Mouse (Mus musculus) stomach, postnatal 0 days (tissue): Measurements from ENCODE around the gene Polr3gl. TPM values are rescaled to one million over a fixed set of nuclear protein-coding genes. Genes with fewer than 3 reads are reported as not detected.
A peak's percentile ranks its signal among the peaks of the same experiment; 100 is the strongest.

Source experiments
- ATAC-seq: fragments of 200-750 bp; cut with Nextera tagmentation; 2 replicates; pipeline ENCODE4 v1.8.0; 2017; ENCODE audit not compliant: low FRiP score, low TSS enrichment
- DNase-seq: peaks from one replicate; pipeline ENCODE4 v3.0.0-alpha.2; 2016; ENCODE audit warnings: low spot score
- H3K27ac ChIP-seq: fragments of 300-500 bp; sonication (generic); replicated peaks from 2 replicates; pipeline ENCODE4 v1.5.1; 2014; ENCODE audit warnings: mild to moderate bottlenecking, control low read depth
- H3K27me3 ChIP-seq: fragments of 300-500 bp; sonication (generic); 2 replicates; pipeline ENCODE4 v1.6.1; 2014; ENCODE audit warnings: low read length; ENCODE audit not compliant: control insufficient read depth, insufficient read depth
- H3K36me3 ChIP-seq: fragments of 300-500 bp; sonication (generic); 2 replicates; pipeline ENCODE4 v1.6.1; 2014; ENCODE audit warnings: low read length, mixed read lengths; ENCODE audit not compliant: control insufficient read depth, insufficient read depth
- H3K4me1 ChIP-seq: fragments of 300-500 bp; sonication (generic); replicated peaks from 2 replicates; pipeline ENCODE4 v1.6.1; 2014; ENCODE audit warnings: antibody characterized with exemption; ENCODE audit not compliant: control insufficient read depth, insufficient read depth
- H3K4me2 ChIP-seq: fragments of 300-500 bp; sonication (generic); replicated peaks from 2 replicates; pipeline ENCODE4 v1.6.1; 2014; ENCODE audit warnings: low read depth, mild to moderate bottlenecking, control low read depth, moderate library complexity
- H3K4me3 ChIP-seq: fragments of 300-500 bp; sonication (generic); 2 replicates; pipeline ENCODE4 v1.5.1; 2014; ENCODE audit warnings: low read depth, low read length, control low read depth
- H3K9ac ChIP-seq: fragments of 300-500 bp; sonication (generic); 2 replicates; pipeline ENCODE4 v1.6.1; 2014; ENCODE audit warnings: mild to moderate bottlenecking, low read length, control low read depth, mixed read lengths
- H3K9me3 ChIP-seq: fragments of 300-500 bp; sonication (generic); 2 replicates; pipeline ENCODE4 v1.6.1; 2016; ENCODE audit warnings: low read length; ENCODE audit not compliant: control insufficient read depth
- CTCF ChIP-seq: IDR thresholded peaks from 2 replicates; pipeline ENCODE4 v1.5.1; 2016; ENCODE audit warnings: antibody characterized with exemption, low read depth, mild to moderate bottlenecking, moderate library complexity
- EP300 ChIP-seq: optimal IDR thresholded peaks from 2 replicates; pipeline ENCODE3; 2016; ENCODE audit warnings: antibody characterized with exemption
- WGBS: fragments of 180-500 bp; shearing (Covaris S2); extraction: QIAGEN DNeasy Blood & Tissue Kit; methylation state at CpG from one replicate; pipeline ENCODE4 v1.1.7; 2014; 5-methylcytosine and 5-hydroxymethylcytosine counted together
- polyA plus RNA-seq: library from polyadenylated mRNA; unstranded; fragments of >200 nt; fragmentation: Nextera tagmentation; extraction: Ambion mirVana; gene quantifications from 2 replicates; pipeline ENCODE4 v1.2.1, GENCODE M21; 2015

Polr3gl gene
- polyA plus RNA-seq, 1 experiment from 2014 or later = 16.1 TPM

DNA sequence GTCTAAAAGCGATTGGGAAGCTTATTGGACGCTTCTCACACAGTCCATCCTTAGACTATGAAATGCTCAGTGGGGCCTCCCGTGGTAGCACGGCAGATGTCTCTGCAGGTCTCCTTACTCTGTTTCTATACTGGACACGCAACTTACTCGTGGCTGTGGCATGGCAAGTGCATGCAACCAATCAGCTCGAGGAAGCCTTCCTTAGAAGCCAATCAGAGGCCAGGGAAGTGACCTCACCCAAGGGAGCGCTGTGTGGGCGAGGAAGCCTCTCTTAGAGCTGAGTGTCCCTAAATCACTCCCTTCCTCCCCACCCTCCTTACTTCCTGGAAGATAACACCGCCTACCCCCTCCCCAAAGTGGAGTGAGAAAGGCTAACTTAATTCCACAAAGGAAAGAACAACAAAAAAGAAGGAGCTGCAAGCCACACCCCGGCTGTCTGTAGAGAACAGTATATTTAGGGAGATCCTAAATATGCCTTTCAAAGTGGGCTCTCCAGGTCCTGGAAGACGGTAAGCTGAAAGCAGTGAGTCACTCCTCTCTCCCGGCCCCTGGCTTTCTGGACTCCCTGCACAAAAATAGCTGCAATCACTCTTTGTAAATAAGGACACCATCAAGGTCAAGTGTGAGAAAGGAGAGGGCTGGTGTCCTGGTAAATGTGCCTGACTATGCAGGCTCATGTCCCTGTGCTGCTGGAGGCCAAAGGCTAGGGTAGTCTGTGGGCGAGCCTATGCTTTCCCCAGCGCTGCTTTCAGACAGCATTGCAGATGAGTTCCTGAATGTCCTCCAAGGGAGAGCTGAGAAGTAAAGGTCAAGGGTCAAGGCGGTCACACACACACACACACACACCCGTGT, 17.1 kb downstream of the Polr3gl start, which contains the start of gene Gm16253:
Gene Gm16253, plus strand, starts transcription at position 295 of the 852 bp plus-strand sequence.
- Histone ChIP-seq H3K4me3 (no peak within 1 kb of the TSS), H3K27me3 (no peaks in the 10 kb centered on the region), H3K4me1 (peaks cover 22% of the 10 kb centered on the region), H3K4me2 (peak within 1 kb of the TSS; percentile 47), H3K27ac (peak within 1 kb of the TSS; percentile 99), H3K9me3 (no peaks in the 10 kb centered on the region), H3K36me3 (no peaks in the 10 kb centered on the region), H3K9ac (peak within 1 kb of the TSS; percentile 61)
- TF ChIP-seq EP300 = peak; percentile 83
- TF ChIP-seq CTCF = peak; percentile 36; the same call in 1 of the 2 replicates
- DNase-seq (peak; percentile 93), ATAC-seq (peak; percentile 87)
- WGBS = 11% methylated on average over 17 of the region's 17 CpGs

DNA sequence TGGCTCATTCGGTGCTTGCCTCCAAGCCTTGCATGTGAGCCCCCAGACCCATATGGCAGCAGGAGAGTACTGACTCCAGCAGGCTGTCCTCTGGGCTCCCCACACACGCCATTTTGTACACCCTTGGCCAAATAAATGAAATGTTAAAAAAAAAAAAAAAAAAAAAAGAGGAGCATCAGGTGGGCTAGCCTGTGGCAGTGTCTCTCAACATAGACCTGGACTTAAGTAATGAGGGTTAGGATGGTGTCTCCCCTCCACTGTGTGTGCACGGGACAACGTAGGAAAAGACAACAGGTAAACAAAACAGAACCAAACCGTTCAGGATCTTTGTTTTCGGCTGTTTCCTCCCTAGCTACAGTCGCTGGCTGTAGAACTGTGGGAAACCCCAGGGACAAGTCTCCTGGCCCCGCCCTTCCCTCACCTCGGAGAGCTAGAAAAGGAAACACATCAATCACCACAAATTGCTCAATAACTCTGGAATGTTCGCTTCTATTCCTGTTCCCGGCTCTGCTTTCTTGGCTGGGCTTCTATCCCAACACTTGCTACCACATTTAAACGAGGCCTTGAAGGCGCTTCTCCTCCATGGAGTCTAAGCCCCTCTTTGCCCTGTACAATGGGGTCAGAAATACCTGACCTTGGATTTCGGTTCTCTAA, 17.8 kb downstream of the Polr3gl start:
- Histone ChIP-seq H3K4me2 (peak overlapping the region; percentile 47), H3K4me1 (peaks cover 22% of the 10 kb centered on the region), H3K4me3 (no peak overlapping the region), H3K9me3 (no peaks in the 10 kb centered on the region), H3K27ac (peak overlapping the region; percentile 99), H3K36me3 (no peaks in the 10 kb centered on the region), H3K9ac (peak overlapping the region; percentile 61), H3K27me3 (no peaks in the 10 kb centered on the region)
- WGBS = 21% methylated on average over 14 of the region's 14 CpGs
- ATAC-seq (peak; percentile 66), DNase-seq (peak; percentile 87)
- TF ChIP-seq EP300 (peak; percentile 37), CTCF (no peak)

DNA sequence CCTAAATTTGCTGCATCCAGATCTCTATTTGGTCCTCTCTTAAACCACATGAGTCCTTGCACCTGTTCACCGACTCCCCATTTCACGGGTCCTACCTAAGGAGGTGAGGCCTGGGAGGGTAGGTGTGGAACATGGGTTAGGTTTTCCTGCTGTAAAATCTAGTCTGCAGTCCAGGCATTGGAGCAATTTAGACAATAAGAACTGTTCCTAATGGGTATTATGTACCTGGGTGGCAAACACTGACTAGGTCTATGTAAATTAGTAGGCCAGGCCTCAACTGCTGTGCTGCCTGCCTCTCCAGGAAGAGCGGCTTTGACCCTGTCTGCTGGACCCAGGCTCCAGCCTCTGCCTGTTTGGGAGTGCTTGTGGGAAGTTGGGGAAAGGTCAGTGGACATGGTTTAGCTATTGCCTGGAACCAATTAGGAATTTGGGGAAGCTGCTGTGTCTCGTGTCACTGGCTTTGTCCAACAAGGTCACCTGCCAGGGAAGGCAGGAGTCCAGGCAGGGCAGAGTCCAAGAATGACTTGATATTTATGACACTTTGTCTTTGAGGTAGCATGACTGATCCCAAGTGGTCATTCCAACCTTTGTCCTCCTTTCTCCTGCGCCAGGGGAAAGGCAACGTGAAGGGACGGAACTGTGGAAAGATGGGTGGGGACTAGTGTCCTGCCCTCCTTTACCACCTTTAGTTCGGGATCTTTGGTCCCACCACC, 18.6 kb downstream of the Polr3gl start:
- WGBS = 73% methylated on average over 7 of the region's 8 CpGs
- ATAC-seq = peak; percentile 38

DNA sequence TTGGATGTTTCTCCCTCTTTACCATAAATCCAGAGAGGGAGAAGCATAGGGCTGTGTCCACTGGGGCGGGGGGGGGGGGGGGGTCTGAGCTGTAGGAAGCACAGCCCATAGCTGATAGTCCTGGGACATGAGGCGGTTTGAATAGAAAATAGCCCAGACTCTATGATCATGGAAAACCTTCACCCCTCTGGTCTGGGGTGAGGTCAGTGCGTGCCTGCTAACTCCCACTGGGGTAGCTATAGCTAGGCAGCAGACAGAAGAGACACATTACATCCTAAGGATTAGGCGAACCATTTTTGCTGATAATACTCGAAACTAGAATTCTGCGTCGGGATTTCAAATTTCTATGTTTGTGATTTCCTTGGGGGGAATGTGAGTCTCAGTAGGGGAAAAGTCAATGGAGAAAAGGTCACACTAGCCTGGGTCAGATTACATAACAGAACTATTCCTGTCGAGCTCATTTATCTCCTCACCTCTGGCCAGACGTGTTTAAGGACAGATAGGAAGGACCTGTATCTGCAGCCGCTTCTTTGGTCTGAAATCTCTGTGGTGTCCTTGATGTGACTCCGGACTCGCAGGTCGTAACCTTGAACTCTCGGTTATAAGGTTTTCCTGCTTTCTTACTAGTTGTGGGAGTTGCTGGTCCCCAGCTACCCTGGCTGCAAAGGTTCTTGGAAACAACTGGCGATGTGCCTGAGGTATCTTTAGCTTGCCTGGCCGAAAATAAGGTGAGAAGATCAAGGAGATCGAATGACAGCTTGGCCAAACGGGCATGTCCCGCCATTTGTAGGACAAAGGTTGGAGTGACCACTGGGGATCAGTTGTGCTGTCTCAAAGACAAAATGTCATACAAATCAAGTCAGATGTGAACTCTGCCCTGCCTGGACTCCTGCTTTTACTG, 20.1 kb downstream of the Polr3gl start:
- Histone ChIP-seq H3K36me3 (no peaks in the 10 kb centered on the region), H3K9ac (no peak overlapping the region), H3K27ac (peak overlapping the region; percentile 78), H3K4me1 (peaks cover 22% of the 10 kb centered on the region), H3K4me2 (no peak overlapping the region), H3K27me3 (no peaks in the 10 kb centered on the region), H3K9me3 (no peaks in the 10 kb centered on the region), H3K4me3 (no peak overlapping the region)
- ATAC-seq (no peak), DNase-seq (peak; percentile 20)
- 69% methylated on average over 18 of the region's 19 CpGs for WGBS
- TF ChIP-seq CTCF = no peak
- TF ChIP-seq EP300 = no peak

More for the DNA sequence above, 18.6 kb downstream of the Polr3gl start:
- peak overlapping the region; percentile 99 for H3K27ac ChIP-seq
- 0 out of 2 replicates have a peak overlapping the region, but pooled peaks have one; percentile 61 for H3K9ac ChIP-seq
- no peak overlapping the region for H3K4me3 ChIP-seq
- no peak for TF ChIP-seq CTCF
- no peak for TF ChIP-seq EP300
- peaks cover 22% of the 10 kb centered on the region for H3K4me1 ChIP-seq
- H3K4me2 ChIP-seq = peak overlapping the region; percentile 47
- DNase-seq = peak; percentile 64
- no peaks in the 10 kb centered on the region for H3K27me3 ChIP-seq
- H3K9me3 ChIP-seq = no peaks in the 10 kb centered on the region
- no peaks in the 10 kb centered on the region for H3K36me3 ChIP-seq
